Mouse (Mus musculus) thymus, adult 2 months (tissue): ENCODE measurements at regions not wholly inside any gene's neighbourhood (a gene's known extent, or its start where the extent isn't known, plus 50 kb on each side); places are given as distances from the start of the nearest gene placed in this dataset.

Experiments used
- CTCF ChIP-seq: fragments of 200-500 bp; IDR thresholded peaks from 2 replicates; pipeline ENCODE4 v1.5.1; 2012; ENCODE audit warnings: mild to moderate bottlenecking, control low read depth, low read length, moderate library complexity, borderline replicate concordance; ENCODE audit not compliant: control insufficient read depth, poor library complexity, insufficient read depth; ENCODE audit errors: extremely low read depth
- POLR2A ChIP-seq: fragments of 200-500 bp; IDR thresholded peaks from 2 replicates; pipeline ENCODE4 v1.6.1; 2012; ENCODE audit warnings: mild to moderate bottlenecking, low read length, control low read depth, moderate library complexity; ENCODE audit not compliant: control insufficient read depth, poor library complexity, insufficient read depth; ENCODE audit errors: extremely low read depth

GRCm38 (mm10) chr11:32908723-32909411 is 84.5 kb upstream of the Smim23 start:
- no peak for TF ChIP-seq POLR2A
- TF ChIP-seq CTCF: no peak
